Mouse (Mus musculus): ENCODE data around the gene Wasf3.
"Not testable (repeated sequence)": the region's sequence is repeated elsewhere in the genome, so short reads cannot be mapped to it uniquely, and the experiment has no call there.

Wasf3 gene

DNA sequence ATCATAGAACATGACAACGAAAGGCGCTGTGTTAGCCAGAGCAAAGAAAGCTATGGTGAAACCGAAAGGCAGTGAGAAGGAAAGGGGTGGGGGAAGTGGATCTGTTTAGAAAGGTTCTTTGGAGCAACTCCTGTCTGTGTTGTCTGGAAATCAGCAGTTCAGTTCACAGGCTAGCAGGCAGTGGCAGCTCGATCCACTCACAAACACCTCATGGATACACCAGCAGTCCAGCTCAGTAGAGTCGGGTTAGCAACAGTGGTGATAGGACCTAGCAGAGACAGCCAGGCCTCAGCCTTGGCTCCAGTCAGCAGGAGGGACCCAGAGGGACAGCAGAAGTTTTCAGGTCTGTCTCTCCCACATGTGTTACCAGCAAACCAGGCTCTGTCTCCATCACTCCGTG is 16.2 kb downstream of the Wasf3 start:
- DNase-seq (ENCODE audit: low spot score): not testable (repeated sequence)

DNA sequence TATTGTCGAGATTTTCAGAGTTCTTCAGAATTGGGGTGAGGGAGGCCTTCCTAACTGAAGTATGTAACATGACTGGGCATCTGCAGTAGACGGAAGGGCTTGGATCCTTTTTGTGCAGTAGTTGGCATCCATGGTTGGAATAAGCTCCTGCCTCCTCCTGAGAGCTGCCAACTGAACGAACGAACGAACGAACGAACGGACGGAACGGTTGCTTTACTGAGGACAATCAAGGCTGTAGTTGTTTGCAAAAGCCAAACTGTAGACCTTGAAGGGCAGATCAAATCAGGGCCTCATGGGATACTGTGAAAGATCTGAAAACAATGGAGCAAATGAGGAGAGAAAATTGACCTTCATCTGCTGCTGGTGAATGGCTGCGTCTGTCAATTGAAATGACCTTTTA is 17.5 kb downstream of the Wasf3 start:
- no peak for DNase-seq (ENCODE audit: low spot score)

DNA sequence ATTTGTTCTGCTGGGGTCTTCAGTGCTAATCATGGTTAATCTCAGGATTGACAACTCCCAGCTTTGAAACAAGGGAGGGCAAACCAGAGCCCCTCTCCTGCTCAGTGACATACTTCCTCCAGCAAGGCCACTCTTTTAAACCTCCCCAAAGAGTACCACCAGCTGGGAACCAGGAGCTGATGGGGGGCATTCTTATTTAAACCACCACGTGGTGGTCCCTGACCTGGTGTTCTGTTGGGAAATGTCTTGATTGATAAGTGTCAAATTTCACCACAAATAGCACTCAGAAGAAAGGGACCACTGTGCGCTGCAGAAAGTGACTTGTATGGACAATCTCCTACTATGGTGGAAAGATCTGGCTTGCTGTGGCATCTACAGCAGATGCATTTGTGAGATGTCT is 19.1 kb downstream of the Wasf3 start:
- DNase-seq (ENCODE audit: low spot score): no peak

DNA sequence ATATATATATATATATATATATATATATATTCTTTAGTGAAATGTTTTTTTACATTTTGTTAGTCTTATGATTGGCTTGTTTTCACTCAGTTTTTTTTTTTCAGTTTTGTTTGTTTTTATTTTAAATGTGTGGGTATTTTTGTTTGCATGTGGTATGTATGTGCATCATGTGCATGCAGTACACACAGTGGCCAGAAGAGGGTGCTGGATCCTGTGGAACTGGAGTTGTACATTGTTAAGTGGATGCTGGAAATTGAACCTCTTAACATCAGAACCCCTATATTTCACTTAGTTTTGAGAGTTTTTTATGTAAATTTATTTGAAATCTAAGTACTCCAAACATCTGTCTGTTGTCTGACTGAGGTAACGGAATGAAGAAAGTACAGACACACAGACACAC is 21.3 kb downstream of the Wasf3 start:
- DNase-seq (ENCODE audit: low spot score): no peak

DNA sequence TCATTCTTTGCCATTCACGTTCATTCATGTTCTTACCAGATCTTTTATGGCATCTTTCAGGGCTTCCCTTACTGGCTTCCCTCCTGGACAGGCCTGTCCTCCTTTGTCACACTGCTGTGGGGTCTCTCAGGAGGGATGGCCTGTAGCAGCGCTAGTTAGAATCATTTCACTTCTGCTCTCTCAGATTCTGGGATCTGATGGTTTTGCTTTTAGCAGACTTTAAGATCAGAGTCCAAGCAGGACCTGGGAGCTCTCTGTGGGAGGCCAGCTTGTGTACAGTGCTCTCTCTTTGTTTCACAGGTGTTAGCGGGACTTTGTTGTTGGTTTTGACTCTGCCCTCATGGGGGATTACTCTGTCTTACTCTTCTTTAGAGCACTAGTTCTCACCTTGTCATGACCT is 23.0 kb downstream of the Wasf3 start:
- no peak for DNase-seq (ENCODE audit: low spot score)

DNA sequence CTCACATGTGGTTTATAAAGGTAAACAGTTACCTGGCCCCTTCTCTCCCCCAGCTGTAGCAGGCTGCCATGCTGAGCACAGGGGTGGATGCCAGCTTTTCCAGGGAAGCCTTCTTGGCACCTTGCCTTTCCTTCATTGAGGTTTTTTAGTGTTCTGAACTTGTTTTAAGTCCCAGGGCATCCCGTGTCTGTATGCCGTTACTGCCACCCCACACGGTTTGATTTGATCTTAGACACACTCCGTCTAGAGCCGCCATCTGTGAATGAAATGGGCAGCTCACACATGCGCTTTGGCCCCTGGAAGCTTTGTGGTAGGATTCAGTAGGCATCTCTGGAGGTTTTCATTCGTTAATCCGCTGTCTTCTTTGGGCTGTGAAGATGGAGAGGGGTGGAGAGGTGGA is 23.8 kb downstream of the Wasf3 start:
- no peak for DNase-seq (ENCODE audit: low spot score)

DNA sequence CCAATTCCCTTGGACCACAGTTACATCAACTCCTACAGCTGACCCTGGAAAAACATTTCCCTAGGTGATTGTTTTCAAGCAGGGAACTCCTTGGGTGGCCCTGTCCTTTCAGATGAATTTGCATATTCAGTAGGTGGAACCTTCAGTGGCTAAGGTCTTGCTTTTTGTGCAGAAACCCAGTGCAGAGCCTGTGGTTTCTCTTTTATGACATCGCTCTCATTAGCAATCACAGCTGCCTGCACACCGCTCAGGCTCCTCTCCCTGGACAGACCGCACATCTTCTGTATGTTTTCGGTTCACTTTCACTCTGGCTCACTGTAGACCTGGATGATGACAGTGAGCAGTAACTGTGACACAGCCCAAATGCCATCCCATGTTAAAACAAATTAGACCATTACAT is 26.0 kb downstream of the Wasf3 start:
- DNase-seq (ENCODE audit: low spot score): no peak

DNA sequence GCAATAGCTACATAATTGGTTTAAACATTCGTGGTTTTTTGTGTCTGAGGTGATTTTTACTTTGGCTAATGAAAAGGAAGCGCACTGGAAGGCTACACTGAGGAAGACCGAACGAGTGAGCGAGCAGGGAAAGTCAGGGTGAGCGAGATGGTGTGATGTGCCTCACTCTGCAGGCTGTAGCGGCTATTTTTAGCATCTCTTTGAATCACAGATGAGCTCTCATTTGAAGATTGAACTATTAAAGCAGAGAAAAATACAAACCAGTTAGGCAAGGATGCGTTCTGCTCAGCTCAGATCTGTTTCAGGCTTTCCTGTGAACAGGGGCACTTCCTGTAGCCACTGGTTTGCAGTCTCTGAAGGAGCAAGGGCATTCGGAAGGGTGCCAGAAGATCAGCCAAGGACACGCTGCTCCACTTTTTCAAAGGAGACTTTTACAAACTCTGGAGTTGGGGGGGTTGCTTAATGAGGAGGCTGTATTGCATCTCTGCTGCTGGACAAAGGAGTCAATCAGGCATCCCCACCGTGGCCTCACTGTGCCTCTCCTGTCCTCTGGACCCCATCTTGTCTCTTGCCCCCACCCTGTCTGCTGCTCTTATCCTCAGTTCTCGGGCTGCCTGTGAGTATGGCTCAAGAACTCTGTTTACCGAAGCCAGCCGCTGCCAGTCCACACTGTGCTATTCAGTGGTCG is 28.1 kb downstream of the Wasf3 start:
- DNase-seq (ENCODE audit: low spot score): peak; percentile 69

DNA sequence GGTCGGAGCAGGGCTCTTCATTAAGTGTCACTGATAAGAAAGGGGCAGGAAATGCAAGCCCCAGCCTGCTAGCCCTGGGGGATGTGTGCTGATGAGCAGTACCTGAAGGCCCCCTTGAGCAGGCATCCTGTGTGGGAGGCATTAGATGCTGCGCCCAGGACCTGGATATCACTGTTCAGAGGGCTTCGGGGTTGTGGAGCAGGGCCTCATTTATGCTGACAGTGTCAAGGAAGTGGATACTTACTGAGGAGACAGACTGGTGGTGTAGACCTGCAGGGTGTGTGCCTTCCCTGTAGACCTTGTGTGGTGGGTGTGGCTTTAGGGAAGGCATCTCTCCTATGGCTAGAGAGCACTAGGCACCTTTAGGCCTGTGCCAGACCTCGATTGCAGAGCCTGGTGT is 29.8 kb downstream of the Wasf3 start:
- no peak for DNase-seq (ENCODE audit: low spot score)

DNA sequence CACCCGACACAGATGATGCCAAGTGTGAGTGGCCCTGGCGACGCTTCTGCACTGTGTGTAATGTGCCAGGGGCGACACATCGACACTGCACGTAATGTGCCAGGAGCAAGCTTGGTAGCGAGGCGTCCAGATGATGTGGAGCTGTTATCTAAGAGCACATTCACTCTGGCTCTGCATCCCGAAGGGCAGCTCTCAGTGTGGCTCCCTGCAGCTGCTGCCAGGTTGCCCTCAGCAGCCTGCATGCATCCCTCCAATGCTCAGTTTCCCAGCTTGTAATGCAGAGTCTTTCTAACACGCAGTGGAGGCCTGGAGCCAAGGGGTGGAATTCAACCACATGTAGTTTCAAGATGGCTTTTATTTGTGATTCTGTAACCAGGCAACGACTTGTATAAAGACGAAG is 30.4 kb downstream of the Wasf3 start:
- DNase-seq (ENCODE audit: low spot score): no peak

DNA sequence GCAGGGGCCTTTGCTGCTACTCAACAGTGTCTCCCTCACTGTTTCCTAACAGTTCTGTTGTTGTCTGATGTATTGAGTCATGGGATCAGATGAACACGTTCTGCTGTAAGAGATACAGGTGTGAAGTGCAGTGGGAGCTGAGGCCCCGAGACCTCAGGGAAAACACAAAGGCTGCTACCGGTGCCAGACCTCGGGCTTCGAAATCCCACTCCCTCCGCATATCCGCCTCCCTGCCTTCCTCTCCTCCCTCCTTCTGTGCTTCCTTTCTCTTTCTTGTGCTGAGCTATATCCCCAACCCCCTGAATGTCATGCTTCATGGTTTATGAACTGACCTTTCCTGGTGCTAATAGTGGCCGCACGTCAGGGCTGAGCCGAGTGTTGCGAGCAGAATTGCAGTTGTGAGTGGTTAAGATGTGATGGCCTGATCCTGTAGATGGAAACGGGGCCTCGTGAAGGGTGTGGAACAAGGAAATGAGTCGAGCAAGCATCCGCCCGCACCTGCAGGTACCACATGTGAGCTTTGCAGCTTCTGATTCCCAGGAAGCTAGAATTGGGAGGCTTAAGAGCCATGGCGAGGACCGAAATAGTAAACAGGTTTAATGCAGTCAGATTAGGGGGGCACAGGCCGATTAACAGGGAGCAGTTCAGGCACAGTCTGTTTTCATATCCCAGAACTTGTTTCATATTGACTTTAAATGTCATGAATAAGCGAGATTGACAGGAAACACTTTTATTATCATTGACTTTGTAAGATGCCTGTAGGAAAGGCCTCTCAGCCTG is 31.7 kb downstream of the Wasf3 start:
- DNase-seq (ENCODE audit: low spot score): no peak

DNA sequence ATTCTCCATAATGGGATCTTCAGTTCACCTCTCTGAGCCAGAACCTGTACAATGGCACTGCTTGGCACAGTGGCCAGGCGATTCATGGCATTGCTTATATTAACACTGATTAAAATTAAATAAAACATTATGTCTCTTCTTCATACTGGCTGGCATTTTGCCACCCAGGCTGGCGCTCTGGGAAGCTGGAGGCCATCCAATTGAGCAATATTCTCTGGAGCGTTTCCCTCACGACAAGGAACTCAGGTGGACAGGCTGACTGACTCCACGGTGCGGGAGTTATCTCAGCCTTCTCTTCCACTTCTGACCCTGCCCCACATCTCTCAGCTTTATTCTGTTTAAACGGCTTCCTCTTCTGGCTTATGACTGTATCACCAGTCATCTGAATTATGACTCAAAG is 33.3 kb downstream of the Wasf3 start:
- DNase-seq (ENCODE audit: low spot score): no peak

DNA sequence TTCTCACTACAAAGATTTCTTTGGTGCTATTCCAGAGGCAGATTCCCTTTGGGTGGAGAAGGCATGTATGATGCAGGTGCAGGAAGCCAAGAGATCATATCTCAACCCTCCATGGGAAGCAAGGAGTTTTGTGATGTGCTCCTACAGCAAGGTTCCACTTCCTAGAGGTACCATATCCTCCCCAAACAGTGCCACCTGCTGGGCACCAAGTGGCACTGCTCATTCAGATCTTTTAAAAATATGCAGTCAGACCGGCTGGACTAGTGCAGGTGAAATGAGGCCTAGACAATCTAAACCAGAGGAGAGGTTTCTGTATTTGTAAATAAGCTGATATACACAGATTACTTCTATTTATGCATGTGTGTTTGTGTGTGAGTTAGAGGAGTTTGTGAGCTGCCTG is 35.3 kb downstream of the Wasf3 start:
- DNase-seq (ENCODE audit: low spot score): peak; percentile 65

DNA sequence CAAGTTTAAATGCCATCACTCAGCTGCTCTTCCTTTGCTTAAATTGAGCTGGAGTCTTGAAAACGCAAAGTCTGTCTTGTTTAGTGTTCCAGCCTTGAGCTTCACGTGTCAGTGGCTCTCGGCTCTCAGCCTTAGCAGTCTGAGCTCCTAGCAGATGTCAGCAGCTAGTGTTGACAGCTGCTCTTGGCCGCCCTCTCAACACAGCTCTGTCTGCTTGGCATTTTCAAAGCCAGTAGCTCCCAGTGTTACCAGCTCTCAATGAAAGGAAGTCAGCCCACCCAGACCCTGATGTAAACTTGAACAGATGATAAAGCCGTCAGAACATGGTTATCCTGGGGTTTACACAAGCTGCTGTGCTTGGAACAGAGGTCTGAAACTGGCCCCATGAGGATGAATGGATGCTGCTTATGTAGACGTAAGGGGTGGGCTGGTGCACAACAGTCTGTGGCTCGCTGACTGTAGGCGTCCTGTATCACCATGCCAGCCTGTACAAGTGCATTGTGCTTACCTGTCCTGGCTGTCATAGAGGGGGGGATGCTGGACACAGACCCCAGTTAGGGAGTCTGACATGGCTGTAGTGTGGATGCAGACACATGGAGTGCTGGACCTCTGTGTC is 40.0 kb downstream of the Wasf3 start:
- DNase-seq (ENCODE audit: low spot score): no peak

DNA sequence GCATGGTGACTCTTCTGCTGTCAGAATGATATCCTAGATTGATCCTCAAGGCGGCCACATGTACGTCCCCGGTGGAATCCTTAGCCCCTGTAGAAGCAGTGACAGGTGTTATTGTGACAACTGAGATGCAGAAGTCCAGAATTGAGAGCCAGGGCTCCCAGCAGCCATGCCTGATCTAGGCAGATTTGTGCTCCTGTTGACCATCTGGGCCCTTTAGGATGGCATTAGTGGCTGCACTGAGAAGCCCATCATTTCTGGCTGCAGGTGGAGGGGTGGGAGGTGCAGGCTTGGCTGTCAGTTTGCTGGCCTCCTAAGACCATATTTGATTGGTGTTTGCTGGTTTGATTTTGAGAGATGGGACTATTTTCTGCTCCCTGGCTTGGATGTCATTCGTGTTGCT is 40.9 kb downstream of the Wasf3 start:
- DNase-seq (ENCODE audit: low spot score): no peak

DNA sequence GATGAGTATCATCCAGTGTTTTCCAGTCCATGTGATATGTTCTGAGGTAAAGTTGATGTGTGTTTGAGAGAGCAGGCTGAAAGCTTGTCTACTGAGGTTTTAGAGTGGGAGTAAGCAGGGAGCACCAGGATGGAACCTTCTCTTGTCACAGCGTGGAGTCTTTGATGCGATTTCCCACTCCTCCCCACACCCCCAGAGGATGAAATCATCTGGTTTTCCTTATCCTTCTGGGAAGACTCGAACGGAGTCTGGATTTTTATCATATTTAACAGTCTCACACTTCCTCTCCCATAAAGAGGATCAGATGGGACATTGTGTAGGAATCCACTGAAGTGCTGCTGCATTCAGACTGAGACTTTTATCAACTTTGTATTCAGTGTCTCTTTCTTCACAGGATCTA is 43.3 kb downstream of the Wasf3 start:
- no peak for DNase-seq (ENCODE audit: low spot score)

DNA sequence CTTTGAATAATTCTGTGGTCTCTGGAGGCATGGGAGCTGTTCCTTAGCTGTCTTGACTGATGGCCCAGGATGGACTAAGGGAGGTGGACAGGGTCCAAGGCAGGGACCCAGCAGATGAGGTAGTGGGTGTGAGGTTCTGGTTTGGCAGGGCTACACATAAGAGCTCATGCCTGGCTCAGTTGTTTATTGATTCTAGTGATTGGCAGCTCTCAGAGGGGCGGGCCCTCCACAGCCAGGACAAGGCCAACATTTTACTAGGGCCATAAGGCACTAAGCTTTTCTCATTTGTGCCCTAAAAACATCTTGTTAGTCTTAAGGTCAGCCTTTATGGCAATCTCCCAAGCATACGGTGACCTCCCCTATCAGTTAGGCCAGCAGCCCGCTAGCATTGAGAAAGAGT is 47.0 kb downstream of the Wasf3 start:
- peak; percentile 35 for DNase-seq (ENCODE audit: low spot score)

DNA sequence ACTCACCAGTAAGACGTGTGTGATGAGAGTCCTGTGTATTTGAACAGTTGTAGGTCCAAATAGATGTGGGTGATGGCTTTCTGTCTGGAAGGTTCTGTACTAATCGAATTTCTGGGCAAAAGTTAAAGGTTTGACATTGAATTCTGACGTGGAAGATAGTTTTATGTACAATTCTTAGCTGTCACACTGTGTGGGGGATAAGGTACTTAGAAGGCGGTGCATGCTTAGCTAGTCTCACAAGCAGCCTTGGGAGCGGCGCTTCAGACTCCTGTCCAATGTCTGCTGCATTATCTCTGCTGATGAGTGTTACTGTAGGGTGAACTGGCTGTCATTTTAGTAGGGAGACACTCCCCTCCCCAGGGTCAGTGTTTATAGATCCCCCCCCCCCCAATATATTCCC is 47.7 kb downstream of the Wasf3 start:
- DNase-seq (ENCODE audit: low spot score): no peak

DNA sequence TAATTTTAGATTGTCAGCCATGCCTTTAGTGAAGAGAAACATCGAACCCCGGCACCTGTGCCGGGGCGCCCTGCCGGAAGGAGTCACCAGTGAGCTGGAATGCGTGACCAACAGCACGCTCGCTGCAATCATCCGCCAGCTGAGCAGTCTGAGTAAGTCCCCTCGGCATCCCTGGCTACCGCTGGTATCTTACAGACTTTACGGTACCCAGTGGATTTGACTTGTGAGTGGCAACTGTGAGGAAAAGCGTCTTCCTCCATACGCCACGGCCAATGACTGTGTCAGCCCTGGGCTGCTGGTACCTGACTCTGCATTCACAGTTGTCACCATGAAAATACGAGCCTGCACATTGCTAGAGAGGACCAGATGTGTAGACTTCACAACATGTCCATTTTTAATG is 50.5 kb downstream of the Wasf3 start:
- no peak for DNase-seq (ENCODE audit: low spot score)

DNA sequence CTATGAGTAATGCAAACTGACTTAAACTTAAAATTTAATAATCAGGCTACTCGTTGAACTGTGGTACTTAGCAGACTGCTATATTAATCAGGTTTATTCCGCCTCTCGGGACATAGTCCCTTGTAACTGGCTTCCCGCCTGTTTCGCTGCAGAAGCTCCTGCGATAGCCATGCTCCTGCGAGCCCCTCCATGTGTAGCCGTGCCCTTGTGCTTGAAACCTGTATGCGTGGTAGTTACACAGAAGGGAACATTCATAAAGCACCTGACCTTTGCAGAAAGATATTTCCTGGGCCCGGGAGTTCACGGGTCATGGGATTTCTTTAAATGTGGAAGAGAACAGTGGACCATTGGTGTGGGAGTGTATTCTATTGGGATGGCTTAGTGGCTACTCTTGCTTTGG is 52.0 kb downstream of the Wasf3 start:
- no peak for DNase-seq (ENCODE audit: low spot score)

DNA sequence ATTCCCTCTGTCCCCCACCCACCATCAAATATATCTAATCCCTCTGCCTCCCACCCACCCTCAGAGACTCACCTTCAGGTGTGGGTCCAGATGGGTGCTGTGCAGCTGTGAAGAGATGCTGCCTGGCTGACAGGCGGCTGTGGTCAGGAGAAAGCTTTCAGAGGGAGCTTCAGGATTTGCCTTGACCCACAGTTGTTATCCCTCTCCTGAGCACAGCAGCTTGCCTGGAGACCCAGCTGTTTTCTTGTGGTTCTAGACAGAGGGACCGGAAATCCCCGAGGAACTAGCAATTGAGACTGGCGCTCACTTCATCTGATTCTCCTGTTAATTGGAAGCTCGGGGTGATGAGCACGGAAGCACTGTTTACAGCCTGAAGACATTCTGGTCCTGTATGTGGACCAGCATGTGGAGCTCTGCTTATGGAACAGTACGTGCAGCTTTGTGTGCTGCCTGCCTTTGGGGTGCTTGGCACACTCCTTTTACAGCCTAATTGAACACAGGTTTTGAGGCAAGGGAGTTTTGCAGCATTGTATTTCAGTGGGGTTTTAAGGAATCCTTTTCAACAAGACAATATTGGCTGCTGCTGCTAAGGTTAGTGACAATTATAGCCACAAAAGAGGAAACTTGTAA is 54.5 kb downstream of the Wasf3 start:
- no peak for DNase-seq (ENCODE audit: low spot score)

DNA sequence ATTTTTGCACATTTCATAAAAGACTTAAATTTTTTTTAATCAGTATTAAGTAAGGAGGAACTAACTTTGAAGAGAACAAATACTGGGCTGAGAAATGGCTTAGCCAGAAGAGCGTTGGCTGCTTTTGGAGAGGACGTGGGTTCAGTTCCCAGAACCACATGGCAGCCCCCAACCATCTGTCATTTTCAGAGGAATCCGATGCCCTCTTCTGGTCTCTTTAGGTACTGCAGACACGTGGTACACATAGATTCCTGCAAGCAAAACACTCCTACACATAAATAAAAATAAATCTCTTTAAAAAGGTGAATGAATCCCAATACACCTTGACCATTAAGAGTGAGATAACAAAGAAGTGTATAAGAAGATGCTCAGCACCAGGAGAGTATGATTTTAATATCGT is 55.5 kb downstream of the Wasf3 start:
- DNase-seq (ENCODE audit: low spot score): no peak

DNA sequence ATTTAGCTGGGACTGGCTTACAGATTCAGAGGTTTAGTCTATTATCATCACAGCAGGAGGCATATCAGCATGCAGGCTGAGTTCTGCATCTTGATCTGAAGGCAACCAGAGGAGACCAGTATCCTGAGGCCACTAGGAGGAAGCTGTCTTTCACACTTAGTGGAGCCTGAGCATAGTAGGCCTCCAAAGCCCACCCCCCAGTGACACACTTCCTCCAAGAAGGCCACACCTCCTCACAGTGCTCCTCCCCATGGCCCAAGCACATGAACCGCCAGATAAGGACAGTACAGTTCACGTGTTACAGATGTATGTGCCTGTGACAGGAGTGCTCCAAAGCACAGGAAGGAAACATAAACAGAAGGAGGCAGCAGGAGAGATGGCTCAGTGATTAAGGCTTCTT is 58.0 kb downstream of the Wasf3 start:
- no peak for DNase-seq (ENCODE audit: low spot score)
